ENCODE assay signal across 11 mouse cellular contexts in the genomic region with DNA sequence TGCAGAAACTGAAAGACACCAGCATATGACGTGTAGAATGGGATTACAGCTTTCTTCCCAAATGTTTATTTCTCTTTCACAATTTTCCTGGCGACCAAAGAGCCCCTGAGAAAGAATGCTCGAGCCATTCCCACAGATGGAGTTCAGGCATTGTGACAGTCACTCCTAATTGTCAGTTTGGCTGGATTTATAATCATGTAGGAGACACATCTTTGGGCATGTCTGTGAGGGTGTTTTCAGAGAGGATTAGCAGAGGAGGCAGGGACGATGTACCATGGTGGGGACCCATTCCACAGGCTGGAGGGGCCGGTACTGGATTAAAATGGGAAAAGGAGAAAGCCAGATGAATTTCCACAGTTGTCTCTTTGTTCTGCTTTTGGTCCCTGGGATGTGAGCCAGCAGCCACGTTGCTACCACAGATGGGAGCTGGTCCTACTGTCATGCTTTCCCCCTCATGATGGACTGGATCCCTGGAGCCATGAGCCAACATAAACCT.
DNase-seq lines count a peak whose midpoint lies in the region; ATAC-seq and TF ChIP-seq lines count a peak whose summit lies in the region.
"Had no signal": no experiment of that assay in that cellular context is flagged by ENCODE, and none has a peak within 500 bp of the region (broad histone marks: within the 10 kb centered on the region; RNA-seq: fewer than 3 reads in every experiment).

No protein-coding gene starts in this region.

- no peak for ATAC-seq in kidney, embryonic 16.5 days (ENCODE audit: low FRiP score, low TSS enrichment)
- no peak for ATAC-seq in megakaryocyte progenitor cell, adult 5-6 weeks (replicated peaks; ENCODE audit: poor library complexity)

- H3K4me2 ChIP-seq in kidney, embryonic 16.5 days (replicated peaks; ENCODE audit: low read depth, low read length), result no peak overlapping the region
- H3K4me2 ChIP-seq: embryonic facial prominence, embryonic 13.5 days; stomach, embryonic 15.5 days had no signal

- no peaks in the 10 kb centered on the region for H3K79me2 ChIP-seq in heart, adult 2 months (replicated peaks; ENCODE audit: control insufficient read depth, insufficient read depth, low read length)

- peak; percentile 56 for DNase-seq in heart, adult 2 months
- DNase-seq in heart, adult 8-10 months (ENCODE audit: low spot score), result no peak
- DNase-seq in adipocyte (ENCODE audit: low spot score), result peak; percentile 86
- peak; percentile 73 to 76 for DNase-seq in cerebellum, postnatal 14 days
- DNase-seq in layer of hippocampus, adult 9-11 months, result peak; percentile 50
- no peak for DNase-seq in embryo, embryonic 10 days (ENCODE audit: low spot score)

- WGBS in heart, adult 2 months, result 48% methylated on average over 6 of the region's 6 CpGs
- 66% methylated on average over 6 of the region's 6 CpGs for WGBS in kidney, embryonic 16.5 days

- H3K9me3 ChIP-seq in kidney, embryonic 16.5 days (ENCODE audit: low read length), result no peaks in the 10 kb centered on the region
- H3K9me3 ChIP-seq: embryonic facial prominence, embryonic 13.5 days; stomach, embryonic 15.5 days had no signal

- intact Hi-C loops in heart, adult 2 months (cut with DNase I), result loop anchor here (5.0 kb wide), 1 partner anchor 77 kb away; a partner anchor contains a TSS

- H3K27ac ChIP-seq in heart, adult 2 months, result peak overlapping the region; percentile 96
- no peak overlapping the region for H3K27ac ChIP-seq in kidney, embryonic 16.5 days (ENCODE audit: low read length)
- H3K27ac ChIP-seq: kidney, postnatal 0 days had no signal

- no peak for TF ChIP-seq CTCF in heart, adult 2 months (IDR thresholded peaks at IDR 0.05)

- H3K9ac ChIP-seq in heart, adult 2 months (ENCODE audit: low read depth, low read length), result no peak overlapping the region
- no peak overlapping the region for H3K9ac ChIP-seq in kidney, embryonic 16.5 days (replicated peaks; ENCODE audit: low read length)
- H3K9ac ChIP-seq: embryonic facial prominence, embryonic 13.5 days; stomach, embryonic 15.5 days had no signal

- H3K27me3 ChIP-seq in heart, adult 2 months (ENCODE audit: control insufficient read depth, insufficient read depth, low read length), result no peaks in the 10 kb centered on the region
- H3K27me3 ChIP-seq in kidney, embryonic 16.5 days (ENCODE audit: insufficient read depth, low read length), result no peaks in the 10 kb centered on the region
- H3K27me3 ChIP-seq: embryonic facial prominence, embryonic 13.5 days; stomach, embryonic 15.5 days had no signal

- TF ChIP-seq EP300 in heart, adult 2 months (IDR thresholded peaks at IDR 0.05; ENCODE audit: insufficient read depth, low read depth, low read length), result no peak

- no peak overlapping the region for H3K4me3 ChIP-seq in heart, adult 2 months
- no peak overlapping the region for H3K4me3 ChIP-seq in kidney, embryonic 16.5 days (ENCODE audit: low read length)
- H3K4me3 ChIP-seq: embryonic facial prominence, embryonic 13.5 days; stomach, embryonic 15.5 days had no signal

- H3K4me1 ChIP-seq in heart, adult 2 months (ENCODE audit: control insufficient read depth, insufficient read depth, low read length), result peaks cover 9% of the 10 kb centered on the region
- H3K4me1 ChIP-seq in kidney, embryonic 16.5 days (ENCODE audit: insufficient read depth, low read length), result peaks cover 23% of the 10 kb centered on the region

- TF ChIP-seq POLR2A in heart, adult 2 months (IDR thresholded peaks at IDR 0.05; ENCODE audit: insufficient read depth, low read depth, low read length), result no peak

- peaks cover 8% of the 10 kb centered on the region for H3K36me3 ChIP-seq in heart, adult 2 months (ENCODE audit: control insufficient read depth, insufficient read depth, low read length)
- H3K36me3 ChIP-seq in kidney, embryonic 16.5 days (ENCODE audit: insufficient read depth, low read length), result no peaks in the 10 kb centered on the region
- H3K36me3 ChIP-seq: embryonic facial prominence, embryonic 13.5 days; stomach, embryonic 15.5 days had no signal

Comparison
In these comparisons a context has a peak if more than half of its experiments do, and no peak if none do; other contexts are left out.
1. DNase-seq: peak in heart, adult 2 months (2 of 2), adipocyte (single experiment), cerebellum, postnatal 14 days (2 of 2) and layer of hippocampus, adult 9-11 months (single experiment); none in heart, adult 8-10 months (single experiment) and embryo, embryonic 10 days (single experiment).